Mouse (Mus musculus) heart, embryonic 12.5 days (tissue): ENCODE data around the gene Nrxn1. TPM values are rescaled to one million over a fixed set of nuclear protein-coding genes. Genes with fewer than 3 reads are reported as not detected.
A peak's percentile ranks its signal among the peaks of the same experiment; 100 is the strongest.

Experiments
- ATAC-seq: fragments of 200-750 bp; cut with Nextera tagmentation; 2 replicates; pipeline ENCODE4 v1.8.0; 2017; ENCODE audit warnings: moderate TSS enrichment, moderate library complexity; ENCODE audit not compliant: insufficient number of reproducible peaks, low FRiP score
- H3K27ac ChIP-seq: fragments of 300-500 bp; sonication (generic); 2 replicates; pipeline ENCODE4 v1.5.1; 2016; ENCODE audit warnings: mild to moderate bottlenecking, moderate library complexity; ENCODE audit not compliant: poor library complexity, severe bottlenecking
- H3K27me3 ChIP-seq: fragments of 300-500 bp; sonication (generic); replicated peaks from 2 replicates; pipeline ENCODE4 v1.6.1; 2016; ENCODE audit warnings: mild to moderate bottlenecking, moderate library complexity
- H3K36me3 ChIP-seq: fragments of 300-500 bp; sonication (generic); 2 replicates; pipeline ENCODE4 v1.6.1; 2016; ENCODE audit warnings: mild to moderate bottlenecking, moderate library complexity
- H3K4me1 ChIP-seq: fragments of 300-500 bp; sonication (generic); replicated peaks from 2 replicates; pipeline ENCODE4 v1.6.1; 2016; ENCODE audit warnings: mild to moderate bottlenecking
- H3K4me2 ChIP-seq: fragments of 300-500 bp; sonication (generic); 2 replicates; pipeline ENCODE4 v1.6.1; 2016; ENCODE audit warnings: mild to moderate bottlenecking, moderate library complexity
- H3K4me3 ChIP-seq: fragments of 300-500 bp; sonication (generic); 2 replicates; pipeline ENCODE4 v1.5.1; 2016; ENCODE audit warnings: mild to moderate bottlenecking
- H3K9ac ChIP-seq: fragments of 300-500 bp; sonication (generic); 2 replicates; pipeline ENCODE4 v1.6.1; 2016; ENCODE audit warnings: mild to moderate bottlenecking, moderate library complexity
- H3K9me3 ChIP-seq: fragments of 300-500 bp; sonication (generic); replicated peaks from 2 replicates; pipeline ENCODE4 v1.6.1; 2016; ENCODE audit warnings: mild to moderate bottlenecking, moderate library complexity
- WGBS: fragments of 180-500 bp; shearing (Covaris S2); methylation state at CpG from one replicate; pipeline ENCODE4 v1.1.7; 2016; 5-methylcytosine and 5-hydroxymethylcytosine counted together
- polyA plus RNA-seq: library from polyadenylated mRNA; unstranded; fragments of >200 nt; fragmentation: Nextera tagmentation; extraction: Ambion mirVana; gene quantifications from 2 replicates; pipeline ENCODE4 v1.2.1, GENCODE M21; 2016

The Nrxn1 gene
- polyA plus RNA-seq, 1 experiment from 2014 or later = 1.6 TPM

DNA sequence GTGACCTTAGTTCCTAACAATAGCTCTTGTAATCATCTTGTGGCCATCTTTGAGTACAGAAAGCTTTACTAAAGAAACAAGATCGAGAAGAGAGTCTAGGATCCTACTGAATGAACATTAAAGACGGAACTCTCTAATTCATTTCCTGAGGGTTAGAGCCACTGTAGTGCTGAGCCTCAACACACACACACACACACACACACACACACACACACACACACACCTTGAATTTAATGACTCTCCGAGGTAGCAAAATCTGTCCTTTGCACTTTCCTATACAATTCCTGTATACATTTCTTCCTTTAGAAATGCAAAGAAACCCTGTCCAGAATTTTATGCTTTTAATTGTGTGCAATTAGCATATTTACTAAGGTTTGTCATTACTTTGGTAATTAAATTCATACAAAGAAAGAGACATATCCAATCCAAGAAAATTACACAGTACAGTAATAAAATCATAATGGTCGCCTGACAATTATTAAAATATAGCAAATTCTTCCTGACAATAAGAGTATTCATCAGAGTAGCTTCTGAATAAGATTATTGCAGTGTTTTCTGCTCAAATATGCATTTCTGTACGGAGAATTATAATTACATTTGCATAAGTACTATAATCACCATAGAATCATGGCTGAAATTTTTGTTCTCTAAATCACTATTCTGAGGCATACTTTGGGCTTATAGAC, 969.9 kb downstream of the Nrxn1 start:
- WGBS = 72% methylated on average over 5 of the region's 5 CpGs
- H3K4me3 ChIP-seq = no peak overlapping the region
- H3K4me2 ChIP-seq = no peak overlapping the region
- no peaks in the 10 kb centered on the region for H3K9me3 ChIP-seq
- no peak for ATAC-seq
- H3K27ac ChIP-seq = no peak overlapping the region
- no peaks in the 10 kb centered on the region for H3K27me3 ChIP-seq
- no peaks in the 10 kb centered on the region for H3K36me3 ChIP-seq
- H3K4me1 ChIP-seq = no peaks in the 10 kb centered on the region
- H3K9ac ChIP-seq = no peak overlapping the region

DNA sequence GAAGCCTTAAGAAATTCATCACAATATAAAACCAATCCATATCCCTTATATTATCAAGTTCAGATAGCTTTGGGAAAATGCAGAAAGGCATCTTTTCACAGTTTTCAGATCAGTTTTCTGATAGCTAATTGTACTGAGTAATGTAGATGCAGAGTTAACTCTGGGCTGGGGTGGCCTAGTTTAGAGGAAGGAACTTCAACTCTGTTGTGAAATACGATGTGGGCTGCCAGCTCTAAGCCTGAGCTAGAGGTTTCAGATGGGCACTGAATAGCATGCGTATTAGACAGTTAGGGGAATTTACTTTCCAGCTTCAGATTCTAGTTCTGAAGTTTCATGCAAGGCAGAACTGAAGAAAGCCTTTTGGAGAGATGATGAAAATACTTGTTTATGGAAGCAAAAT, 976.6 kb downstream of the Nrxn1 start:
- Histone ChIP-seq H3K27me3 (no peaks in the 10 kb centered on the region), H3K9ac (no peak overlapping the region), H3K27ac (no peak overlapping the region), H3K4me1 (no peaks in the 10 kb centered on the region), H3K4me3 (no peak overlapping the region), H3K4me2 (no peak overlapping the region), H3K36me3 (no peaks in the 10 kb centered on the region), H3K9me3 (no peaks in the 10 kb centered on the region)
- 74% methylated on average over 2 of the region's 2 CpGs for WGBS
- ATAC-seq = no peak

DNA sequence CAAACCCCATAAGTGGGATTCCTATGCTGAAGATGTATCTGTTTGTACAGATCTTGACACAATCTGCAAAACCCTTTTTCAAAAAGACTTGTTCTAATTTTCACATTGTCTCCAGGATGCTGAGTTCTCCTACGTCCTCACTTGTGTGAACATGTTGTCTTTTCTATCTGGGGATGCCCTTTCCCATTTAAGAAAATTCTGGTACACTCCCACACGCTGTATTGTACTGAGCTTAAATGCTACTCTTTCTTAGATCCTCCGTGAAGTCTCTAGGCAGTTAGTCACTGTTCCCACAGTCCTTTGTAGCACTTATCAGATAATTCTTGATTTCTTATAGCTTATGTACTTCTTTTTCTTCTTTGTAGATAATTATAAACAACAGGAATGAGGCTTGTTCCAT, 997.9 kb downstream of the Nrxn1 start:
- H3K4me1 ChIP-seq = no peaks in the 10 kb centered on the region
- no peak overlapping the region for H3K4me3 ChIP-seq
- H3K9me3 ChIP-seq = no peaks in the 10 kb centered on the region
- ATAC-seq = no peak
- H3K36me3 ChIP-seq = no peaks in the 10 kb centered on the region
- H3K4me2 ChIP-seq = no peak overlapping the region
- H3K27me3 ChIP-seq = no peaks in the 10 kb centered on the region
- 73% methylated on average over 3 of the region's 3 CpGs for WGBS
- no peak overlapping the region for H3K27ac ChIP-seq
- H3K9ac ChIP-seq = no peak overlapping the region

DNA sequence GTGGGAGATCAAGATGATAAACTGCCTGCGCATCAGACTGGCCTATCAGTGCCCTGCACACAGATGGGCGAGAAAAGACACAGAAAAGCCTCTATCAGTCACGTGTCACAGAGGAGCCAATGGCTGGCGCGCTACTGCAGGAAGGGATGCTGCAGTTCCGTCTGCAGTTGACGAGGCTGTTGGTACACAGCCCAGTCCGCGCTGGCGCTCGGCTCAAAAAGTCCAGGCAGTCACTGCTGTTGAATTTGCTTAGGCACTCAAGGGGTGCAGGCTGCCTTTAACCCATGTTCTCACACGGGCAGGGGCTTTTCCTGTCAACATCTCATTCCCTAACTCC, 1004.6 kb downstream of the Nrxn1 start:
- H3K36me3 ChIP-seq = no peaks in the 10 kb centered on the region
- H3K27me3 ChIP-seq = no peaks in the 10 kb centered on the region
- H3K4me1 ChIP-seq = no peaks in the 10 kb centered on the region; the same call in 1 of the 2 replicates
- peak; percentile 92 for ATAC-seq
- H3K9me3 ChIP-seq = no peaks in the 10 kb centered on the region
- no peak overlapping the region for H3K27ac ChIP-seq
- 4% methylated on average over 12 of the region's 12 CpGs for WGBS
- peak overlapping the region; percentile 42 for H3K4me3 ChIP-seq
- peak overlapping the region; percentile 75 for H3K4me2 ChIP-seq
- H3K9ac ChIP-seq = peak overlapping the region; percentile 54; the same call in 1 of the 2 replicates

DNA sequence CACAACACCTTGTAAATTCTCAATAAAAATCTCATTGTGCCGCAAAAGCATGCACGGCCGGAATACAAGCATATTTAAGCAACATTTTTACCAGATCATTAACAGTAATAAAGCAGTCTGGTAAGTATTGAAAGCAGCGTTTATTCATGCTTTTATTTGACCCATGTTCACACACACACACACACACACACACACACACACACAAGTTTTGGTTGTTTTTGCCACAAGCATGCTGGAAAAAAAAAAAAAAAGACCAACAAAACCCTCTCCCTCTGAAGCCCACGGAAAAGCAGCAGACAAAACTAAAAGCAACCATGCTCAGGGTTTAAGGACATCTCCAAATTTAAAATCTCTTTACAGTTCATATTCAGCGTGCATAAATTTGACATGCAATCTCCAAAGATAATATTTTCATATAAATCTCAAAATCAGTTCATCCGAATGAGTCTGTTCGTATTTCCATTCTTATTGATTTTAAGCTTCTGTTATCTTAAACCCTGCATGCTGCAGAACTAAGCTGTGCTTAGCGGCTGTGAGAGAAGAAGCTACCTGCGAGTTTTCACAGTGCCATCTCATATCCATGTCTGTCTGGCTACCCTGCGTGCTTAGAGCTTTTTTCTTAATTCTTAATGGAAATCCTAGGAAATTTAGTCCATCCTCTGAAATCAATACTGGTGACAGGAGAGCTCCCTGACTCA, 1005.1 kb downstream of the Nrxn1 start:
- ATAC-seq = no peak
- 61% methylated on average over 11 of the region's 11 CpGs for WGBS

DNA sequence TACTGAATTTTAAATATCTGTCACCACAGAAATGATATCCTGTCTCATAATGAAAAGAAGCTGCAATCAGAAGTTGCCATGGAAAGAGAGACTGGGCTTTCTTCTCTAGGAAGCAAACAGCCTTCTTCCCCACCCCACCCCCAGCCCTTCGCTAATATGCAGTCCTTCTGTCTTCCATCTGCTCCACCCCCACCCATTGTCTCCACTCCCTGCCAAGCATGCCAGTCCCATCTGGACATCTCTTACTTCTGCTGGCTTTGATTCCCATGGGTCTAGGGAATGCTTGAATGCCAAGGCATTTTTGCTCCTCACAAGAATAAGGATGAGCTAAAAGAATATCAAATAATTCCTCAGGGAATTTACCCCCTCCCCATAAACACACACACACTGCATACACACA, 1006.0 kb downstream of the Nrxn1 start:
- no peak overlapping the region for H3K4me3 ChIP-seq
- ATAC-seq = no peak
- WGBS = 30% methylated on average over 1 of the region's 1 CpGs
- H3K9ac ChIP-seq = no peak overlapping the region
- no peaks in the 10 kb centered on the region for H3K27me3 ChIP-seq
- no peaks in the 10 kb centered on the region; the same call in 1 of the 2 replicates for H3K4me1 ChIP-seq
- no peaks in the 10 kb centered on the region for H3K36me3 ChIP-seq
- H3K4me2 ChIP-seq = no peak overlapping the region
- H3K9me3 ChIP-seq = no peaks in the 10 kb centered on the region
- H3K27ac ChIP-seq = no peak overlapping the region

More for the DNA sequence above, 1005.1 kb downstream of the Nrxn1 start:
- Histone ChIP-seq H3K27me3 (no peaks in the 10 kb centered on the region), H3K9me3 (no peaks in the 10 kb centered on the region), H3K36me3 (no peaks in the 10 kb centered on the region), H3K9ac (no peak overlapping the region), H3K4me2 (peak overlapping the region; percentile 75), H3K4me3 (peak overlapping the region; percentile 42), H3K4me1 (no peaks in the 10 kb centered on the region; the same call in 1 of the 2 replicates), H3K27ac (no peak overlapping the region)

DNA sequence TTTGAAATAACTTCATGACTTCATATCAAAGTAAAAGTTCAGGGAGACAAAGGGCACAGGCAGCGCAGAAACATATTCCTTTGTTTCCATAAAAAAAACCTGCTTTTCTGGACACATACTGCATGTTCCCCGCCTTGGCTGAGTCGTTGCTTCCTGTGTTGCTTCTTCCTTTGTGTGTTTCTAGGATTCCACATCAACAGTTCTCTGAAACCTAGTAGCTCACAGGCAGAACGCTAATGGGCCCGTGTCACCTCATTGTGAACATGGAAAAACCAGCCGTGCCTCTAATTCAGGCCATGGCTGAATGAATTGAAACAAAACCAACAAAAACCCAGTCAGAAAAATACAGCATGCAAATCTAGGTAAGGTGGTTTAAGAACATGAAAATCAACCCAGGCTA, 1013.9 kb downstream of the Nrxn1 start:
- H3K27me3 ChIP-seq = no peaks in the 10 kb centered on the region
- no peak overlapping the region for H3K4me2 ChIP-seq
- WGBS = 67% methylated on average over 6 of the region's 6 CpGs
- H3K4me1 ChIP-seq = no peaks in the 10 kb centered on the region
- no peak overlapping the region for H3K4me3 ChIP-seq
- H3K9ac ChIP-seq = no peak overlapping the region
- no peaks in the 10 kb centered on the region for H3K9me3 ChIP-seq
- H3K36me3 ChIP-seq = no peaks in the 10 kb centered on the region
- no peak overlapping the region for H3K27ac ChIP-seq
- ATAC-seq = no peak

DNA sequence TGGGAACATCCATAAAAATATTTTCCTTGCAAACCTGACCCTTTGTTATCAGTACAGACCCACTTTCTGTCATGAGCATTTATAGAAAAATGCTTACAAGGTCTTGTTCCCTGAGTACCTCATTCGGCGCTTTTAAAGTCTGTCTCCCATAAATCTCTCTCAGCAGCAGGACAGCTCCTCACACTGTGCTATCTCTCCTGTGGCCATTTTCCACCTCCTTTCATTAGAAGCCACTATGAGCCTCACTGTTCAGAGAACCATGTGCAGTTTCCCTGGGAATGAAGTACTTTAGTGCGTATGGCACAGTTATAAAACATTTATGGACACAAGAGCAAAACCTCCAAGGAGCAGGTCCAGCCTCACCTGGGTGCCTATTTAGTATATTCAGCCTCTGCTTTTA, 1014.4 kb downstream of the Nrxn1 start:
- ATAC-seq = no peak
- no peaks in the 10 kb centered on the region for H3K4me1 ChIP-seq
- H3K9me3 ChIP-seq = no peaks in the 10 kb centered on the region
- H3K9ac ChIP-seq = no peak overlapping the region
- no peak overlapping the region for H3K27ac ChIP-seq
- WGBS = 52% methylated on average over 3 of the region's 3 CpGs
- H3K27me3 ChIP-seq = no peaks in the 10 kb centered on the region
- no peak overlapping the region for H3K4me3 ChIP-seq
- no peak overlapping the region for H3K4me2 ChIP-seq
- H3K36me3 ChIP-seq = no peaks in the 10 kb centered on the region

DNA sequence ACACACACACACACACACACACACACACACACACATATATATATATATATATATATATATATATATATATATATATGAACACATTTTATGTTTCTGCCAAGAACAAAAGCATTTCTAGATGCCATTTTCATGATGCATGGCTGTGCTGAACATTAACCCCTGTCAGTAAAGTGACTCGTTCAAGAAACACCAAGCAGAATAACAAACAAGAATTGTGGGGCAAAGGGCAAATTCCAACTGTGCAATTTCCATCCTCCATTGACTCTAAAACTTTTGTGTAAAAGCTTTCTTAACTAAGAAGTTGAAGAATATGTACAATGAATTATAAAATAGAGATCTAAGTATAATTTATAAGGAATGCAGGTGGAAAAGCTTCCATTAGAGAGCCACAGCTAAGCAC, 1030.0 kb downstream of the Nrxn1 start:
- Histone ChIP-seq H3K27me3 (no peaks in the 10 kb centered on the region), H3K27ac (no peak overlapping the region)
- WGBS = 31% methylated on average over 1 of the region's 1 CpGs

DNA sequence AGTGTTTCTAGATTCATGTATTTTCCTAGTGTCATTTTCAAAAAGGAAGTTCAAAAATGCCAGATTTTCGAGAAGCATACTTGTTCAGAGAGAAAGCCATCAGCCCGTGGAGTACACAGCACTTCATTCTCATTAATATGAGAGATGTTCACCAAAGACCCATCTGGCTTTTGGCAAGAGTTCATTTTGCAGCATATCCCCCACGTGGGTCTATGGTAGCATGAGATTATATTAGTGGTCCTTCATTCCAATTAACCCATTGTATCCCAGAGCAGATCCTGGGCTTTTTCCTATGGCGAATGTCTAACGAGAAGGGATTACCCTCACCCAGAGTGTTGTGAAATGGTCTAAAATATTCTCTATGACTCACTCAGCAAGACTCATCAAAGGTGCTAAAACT, 1032.0 kb downstream of the Nrxn1 start:
- Histone ChIP-seq H3K4me2 (no peak overlapping the region), H3K36me3 (no peaks in the 10 kb centered on the region), H3K9ac (no peak overlapping the region), H3K27me3 (no peaks in the 10 kb centered on the region), H3K9me3 (no peaks in the 10 kb centered on the region), H3K4me1 (no peaks in the 10 kb centered on the region), H3K27ac (no peak overlapping the region), H3K4me3 (no peak overlapping the region)
- 60% methylated on average over 5 of the region's 5 CpGs for WGBS
- no peak for ATAC-seq

More for the DNA sequence above, 1030.0 kb downstream of the Nrxn1 start:
- H3K4me2 ChIP-seq = no peak overlapping the region
- H3K9me3 ChIP-seq = no peaks in the 10 kb centered on the region
- H3K4me1 ChIP-seq = no peaks in the 10 kb centered on the region
- ATAC-seq = no peak
- no peaks in the 10 kb centered on the region for H3K36me3 ChIP-seq
- no peak overlapping the region for H3K4me3 ChIP-seq
- H3K9ac ChIP-seq = no peak overlapping the region

DNA sequence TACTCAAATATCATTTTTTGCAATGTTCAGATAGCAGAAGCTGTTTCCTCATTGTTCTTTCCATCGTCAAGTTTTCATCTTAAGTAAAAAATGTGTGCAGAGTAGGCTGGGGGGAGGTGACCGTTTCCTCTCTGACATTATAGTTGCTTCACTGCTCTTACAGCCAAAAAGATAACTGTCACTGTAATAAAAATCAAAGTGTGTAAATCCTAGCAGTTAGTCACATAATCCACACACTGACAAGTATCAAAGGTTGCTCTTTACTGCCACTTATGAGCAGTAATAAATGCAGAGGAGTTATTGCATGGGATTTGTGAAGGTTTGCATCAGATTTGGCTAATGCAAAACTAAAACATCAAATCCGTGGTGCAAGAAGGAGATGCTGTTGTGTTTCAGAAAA, 1032.7 kb downstream of the Nrxn1 start:
- 51% methylated on average over 3 of the region's 3 CpGs for WGBS
- Histone ChIP-seq H3K9me3 (no peaks in the 10 kb centered on the region), H3K4me2 (no peak overlapping the region), H3K9ac (no peak overlapping the region), H3K36me3 (no peaks in the 10 kb centered on the region), H3K4me1 (no peaks in the 10 kb centered on the region), H3K27me3 (no peaks in the 10 kb centered on the region), H3K4me3 (no peak overlapping the region), H3K27ac (no peak overlapping the region)
- no peak for ATAC-seq
